Mouse (Mus musculus) ES-E14 (cell line): ENCODE data around the gene Efna2.

Experiments
- CHD2 ChIP-seq: IDR thresholded peaks from 2 replicates; pipeline ENCODE4 v1.6.1; 2014; ENCODE audit warnings: mild to moderate bottlenecking, low read depth, low read length, inconsistent platforms
- ZC3H11A ChIP-seq: IDR thresholded peaks from 2 replicates; pipeline ENCODE4 v1.6.1; 2012; ENCODE audit warnings: low read depth, mild to moderate bottlenecking, inconsistent platforms, low read length, borderline replicate concordance

DNA sequence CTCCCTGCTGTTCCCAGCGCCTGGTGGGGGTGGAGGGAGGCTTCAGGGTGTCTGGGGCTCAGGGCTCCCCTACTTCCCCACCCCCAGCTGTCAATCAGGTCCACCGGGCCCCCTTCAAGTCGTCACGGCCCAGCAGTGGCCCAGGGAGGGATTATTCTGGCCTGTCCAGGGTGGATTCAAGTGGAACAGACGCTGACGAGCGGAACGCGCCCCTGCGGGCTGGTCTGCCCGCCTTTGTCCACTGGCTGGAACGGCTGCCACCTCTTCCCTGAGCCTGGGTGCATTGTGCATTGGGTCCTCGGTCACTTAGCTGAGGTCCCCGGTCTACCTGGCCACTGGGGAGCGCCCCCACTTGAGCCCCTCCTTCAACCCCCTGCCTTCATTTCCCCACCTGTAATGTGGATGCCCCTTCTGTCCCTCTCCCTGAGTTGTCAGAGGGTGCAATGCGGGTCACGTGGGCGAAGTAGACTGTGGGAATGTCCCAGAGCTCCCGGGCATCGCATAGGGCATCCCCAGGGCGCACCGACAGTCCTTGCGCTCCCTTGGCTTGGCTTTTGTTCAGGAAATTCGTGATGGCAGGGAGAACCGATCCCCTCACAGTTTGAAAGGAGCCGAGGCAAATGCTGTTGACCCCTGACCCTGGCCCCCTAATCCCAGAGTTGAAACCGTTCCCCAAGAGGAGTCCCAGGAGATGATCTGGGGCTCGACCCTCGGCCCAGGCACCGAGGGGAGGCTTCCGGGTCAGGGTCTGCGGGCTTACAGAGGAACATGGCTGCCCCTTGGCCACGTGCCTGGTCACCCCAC is 17.7 kb downstream of the Efna2 start:
- TF ChIP-seq ZC3H11A (no peak), CHD2 (no peak)
